Mouse (Mus musculus): ENCODE results near the gene Elovl5.

Gene Elovl5

DNA sequence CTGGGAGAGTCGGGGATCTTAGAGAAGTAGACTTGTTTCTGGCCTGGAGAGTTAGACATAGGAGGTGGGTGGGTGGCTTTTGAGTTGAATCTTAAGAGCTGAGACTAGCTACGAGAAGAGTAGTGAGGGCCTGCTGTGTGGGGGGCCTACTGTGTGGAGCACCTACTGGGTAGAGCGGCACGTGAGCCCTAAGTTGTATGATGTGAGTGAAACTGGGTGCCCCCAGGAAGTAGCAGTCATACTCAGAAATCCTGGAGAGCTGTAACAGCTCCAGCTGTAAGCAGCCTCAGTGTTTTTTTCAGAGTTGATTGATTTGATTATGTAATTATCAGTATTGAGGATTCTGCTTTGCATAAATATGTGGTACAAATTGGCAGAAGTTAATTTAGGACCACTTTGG is 11.6 kb downstream of the Elovl5 start:
- DNase-seq (ENCODE audit: low read depth, low spot score) = no peak

DNA sequence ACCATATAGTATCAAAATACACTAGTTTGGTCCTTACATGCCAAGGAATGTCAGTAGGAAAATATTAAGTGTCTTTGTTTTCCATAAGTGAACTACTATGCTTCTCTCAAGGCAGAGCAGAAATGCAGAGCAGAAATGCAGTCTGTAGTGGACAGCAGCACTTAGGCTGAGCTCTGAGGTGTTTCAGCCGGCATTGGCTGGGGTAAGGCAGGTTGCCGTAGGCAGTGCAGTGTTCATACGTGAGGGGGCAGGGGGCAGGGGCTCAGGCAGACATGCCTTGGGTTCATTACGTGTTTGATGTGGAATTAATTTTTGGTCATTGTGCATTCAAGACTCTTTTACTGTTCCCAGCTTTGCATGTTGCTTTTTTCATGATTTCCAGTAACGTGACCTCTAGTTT is 12.1 kb downstream of the Elovl5 start:
- no peak for DNase-seq (ENCODE audit: low read depth, low spot score)

DNA sequence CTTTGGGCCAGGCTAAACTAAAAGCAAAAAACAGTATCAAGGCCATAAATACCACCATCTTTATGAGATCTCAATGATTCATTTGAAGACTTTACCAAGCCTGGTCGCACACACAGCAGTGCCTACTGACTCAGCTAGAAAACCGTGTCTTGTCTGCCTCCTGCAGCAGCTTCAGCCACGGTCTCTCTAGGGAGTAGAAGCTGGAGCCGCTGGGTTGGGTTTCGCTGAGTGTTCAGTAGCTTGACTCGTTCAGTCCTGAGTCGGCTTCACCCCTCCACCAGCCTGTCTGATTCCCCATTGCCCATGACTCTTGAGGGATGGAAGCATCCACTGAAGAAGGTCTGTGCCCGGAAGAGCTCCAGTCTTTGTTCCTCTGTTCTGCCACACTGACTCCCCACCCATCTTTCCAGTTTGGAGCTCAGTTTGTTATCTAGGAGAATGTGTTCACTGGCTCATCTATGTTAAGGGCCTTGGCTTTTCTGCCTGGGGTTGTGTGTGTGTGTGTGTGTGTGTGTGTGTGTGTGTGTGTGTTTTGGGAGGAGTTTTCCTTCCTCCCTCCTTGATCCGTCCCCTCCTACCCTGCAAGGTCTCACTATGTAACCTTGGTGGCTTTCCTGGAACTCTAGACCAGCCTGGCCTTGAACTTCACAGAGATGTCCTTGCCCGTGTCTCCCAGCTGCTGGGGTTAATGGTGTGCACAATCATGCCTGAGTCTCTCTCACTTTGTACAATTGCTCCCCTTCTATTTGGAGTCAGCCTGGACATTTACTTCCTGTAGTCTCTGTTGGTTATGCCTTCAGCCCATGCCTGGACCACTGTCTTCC is 13.1 kb downstream of the Elovl5 start:
- DNase-seq (ENCODE audit: low read depth, low spot score) = no peak

DNA sequence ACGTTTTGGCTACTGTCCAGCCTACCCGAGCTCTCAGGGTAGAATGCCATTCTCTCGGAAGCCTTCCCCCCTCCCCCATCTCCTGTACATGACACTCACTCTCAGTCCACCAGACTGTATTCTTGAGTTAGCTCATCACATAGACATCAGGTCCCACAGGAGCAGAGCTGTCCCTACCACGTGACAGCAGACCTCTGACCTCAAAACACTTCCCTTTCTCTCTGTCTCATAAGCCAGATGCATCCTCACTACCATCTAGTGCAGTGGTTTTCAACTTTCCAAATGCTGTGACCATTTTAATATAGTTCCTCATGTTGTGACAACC is 13.7 kb downstream of the Elovl5 start:
- DNase-seq (ENCODE audit: low read depth, low spot score) = no peak

DNA sequence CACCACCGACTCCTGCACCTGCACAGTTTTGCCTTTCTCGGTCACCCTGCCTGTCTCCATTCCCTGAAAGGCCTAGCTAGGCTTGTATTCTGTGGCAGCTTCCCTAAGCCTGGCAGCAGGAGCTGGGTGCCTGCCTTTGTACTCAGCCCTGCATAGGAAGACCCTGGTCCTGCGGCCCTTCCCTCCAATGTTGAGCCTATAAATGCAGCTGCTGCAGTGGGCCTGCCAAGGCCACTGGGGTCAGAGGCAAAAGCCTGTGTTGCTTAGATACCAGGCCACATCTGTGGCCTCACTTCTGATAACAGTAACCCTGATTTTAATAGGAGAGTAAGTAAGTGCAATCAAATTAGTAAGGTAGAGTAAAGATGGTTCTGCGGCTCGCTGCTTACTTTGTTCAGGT is 14.6 kb downstream of the Elovl5 start:
- DNase-seq (ENCODE audit: low read depth, low spot score) = no peak

DNA sequence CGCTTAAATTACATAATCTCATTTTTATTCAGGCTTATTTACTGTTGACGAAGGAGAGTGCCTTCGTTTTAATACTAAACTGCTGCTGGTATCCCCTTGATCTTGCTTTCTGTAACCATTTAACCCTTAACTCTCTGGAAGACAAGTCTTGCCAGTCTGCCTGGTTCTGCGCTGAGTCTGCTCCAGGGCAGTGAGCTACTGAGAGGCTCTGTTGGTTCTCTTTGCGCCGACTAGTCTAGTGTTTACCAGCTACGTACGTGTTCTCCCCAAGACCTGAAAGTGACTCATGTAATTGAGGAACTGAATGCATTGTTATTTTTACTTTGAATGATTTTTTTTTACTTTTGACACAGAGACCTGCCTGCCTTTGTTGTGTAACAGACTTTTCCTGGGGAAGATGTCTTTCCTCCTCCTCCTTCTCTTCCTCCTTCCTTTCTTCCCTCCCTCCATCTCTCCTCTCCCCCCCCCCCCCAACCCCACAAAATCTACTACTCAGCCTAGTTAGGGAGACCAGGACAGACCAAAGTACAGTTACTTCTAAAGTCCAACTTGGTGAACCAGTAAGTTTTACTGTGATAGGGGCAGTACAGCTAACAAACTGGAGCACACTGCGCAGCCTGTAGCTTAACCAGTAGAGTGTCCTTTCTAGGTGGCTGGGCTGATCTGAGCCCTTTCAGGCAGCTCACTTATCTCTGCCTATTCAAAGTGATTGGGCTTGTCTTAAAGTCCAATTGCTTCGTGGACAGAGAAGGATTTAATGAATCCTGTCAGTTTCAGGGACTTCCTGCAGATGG is 18.9 kb downstream of the Elovl5 start:
- no peak for DNase-seq (ENCODE audit: low read depth, low spot score)

DNA sequence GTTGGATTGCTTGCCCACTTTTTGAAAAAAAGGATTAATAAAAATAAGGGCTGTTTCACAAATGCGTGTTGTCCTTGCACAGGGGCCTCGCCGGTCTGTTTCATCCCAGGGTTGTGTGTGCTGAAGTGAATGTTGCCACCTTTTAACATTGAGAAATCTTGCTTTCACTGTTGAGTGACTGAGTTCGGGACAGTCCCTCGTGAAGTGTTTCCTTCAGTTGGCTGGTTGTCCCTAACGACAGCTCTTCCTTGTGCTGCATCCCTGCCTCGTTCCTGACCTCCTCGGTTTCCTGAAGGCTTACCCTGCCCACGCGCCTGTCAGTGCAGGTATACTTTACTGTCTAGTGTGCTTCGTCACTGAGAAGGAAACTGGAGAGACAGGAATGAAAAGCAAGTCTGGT is 20.7 kb downstream of the Elovl5 start:
- DNase-seq (ENCODE audit: low read depth, low spot score) = no peak

- peak; percentile 53 for DNase-seq (ENCODE audit: low read depth, low spot score)
These were observed 21.8 kb downstream of the Elovl5 start for GRCm38 (mm10) chr9:77938761-77939553.

- DNase-seq (ENCODE audit: low read depth, low spot score) = no peak
These were observed 22.4 kb downstream of the Elovl5 start for GRCm38 (mm10) chr9:77939554-77939920.

GRCm38 (mm10) chr9:77941058-77941457 is 23.9 kb downstream of the Elovl5 start:
- no peak for DNase-seq (ENCODE audit: low read depth, low spot score)

DNA sequence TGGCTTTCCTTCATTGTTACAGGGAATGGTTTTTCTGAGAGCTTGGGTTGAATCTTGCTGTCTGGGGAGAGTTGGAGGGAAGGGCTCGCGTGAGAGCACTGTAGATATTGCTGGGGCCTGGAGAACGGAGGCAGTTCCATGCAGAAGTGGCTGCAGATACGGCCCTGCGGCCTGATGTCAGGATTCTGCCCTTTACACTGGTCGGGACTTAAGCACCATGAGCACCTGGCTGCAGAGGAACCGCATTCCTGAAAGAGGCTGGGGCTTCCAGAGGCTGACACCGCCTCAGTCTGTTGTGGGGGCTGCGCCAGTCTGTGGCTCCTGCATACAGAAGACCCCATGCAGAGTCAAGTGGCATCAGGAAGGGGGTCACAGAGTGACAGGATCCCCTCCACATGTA is 24.7 kb downstream of the Elovl5 start:
- no peak for DNase-seq (ENCODE audit: low read depth, low spot score)

GRCm38 (mm10) chr9:77942411-77942810 is 25.2 kb downstream of the Elovl5 start:
- no peak for DNase-seq (ENCODE audit: low read depth, low spot score)

DNA sequence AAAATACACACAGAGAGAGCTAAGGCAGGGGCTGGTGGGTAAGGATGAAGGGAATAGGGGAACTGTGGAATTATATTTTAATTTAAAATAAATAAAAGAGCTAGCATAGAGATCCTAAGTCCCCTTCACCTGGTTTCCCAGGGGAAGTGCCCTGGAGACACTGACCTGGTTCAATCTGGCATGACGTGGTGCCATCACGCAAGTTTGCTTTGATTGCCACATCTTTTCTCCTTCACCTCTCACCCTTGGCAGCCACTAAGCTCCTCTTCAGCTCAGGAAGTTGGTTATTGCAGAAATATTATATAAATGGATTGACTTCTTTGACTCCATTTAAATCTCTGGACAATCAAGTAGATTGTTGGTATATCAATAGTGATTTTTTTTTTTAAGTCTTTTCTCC is 26.2 kb downstream of the Elovl5 start:
- no peak for DNase-seq (ENCODE audit: low read depth, low spot score)

DNA sequence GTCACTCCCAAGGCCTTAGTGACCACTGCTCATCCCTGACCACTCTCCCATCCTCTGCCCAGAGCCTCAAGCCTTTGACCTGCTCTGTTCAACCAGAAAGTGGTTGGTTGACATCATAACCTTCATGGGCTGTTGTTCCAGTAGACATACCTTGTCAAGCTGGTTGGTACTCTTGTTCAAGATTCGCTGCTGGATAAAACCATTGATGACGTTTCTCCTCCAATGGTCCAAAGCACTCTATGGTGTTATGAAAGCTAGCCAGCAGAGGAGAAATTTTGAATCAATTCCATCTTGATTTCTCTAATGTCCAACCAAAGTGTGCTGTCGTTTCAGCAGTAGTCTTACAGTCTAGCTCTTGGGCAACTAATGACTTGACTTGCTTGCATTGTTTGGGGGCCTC is 27.0 kb downstream of the Elovl5 start:
- DNase-seq (ENCODE audit: low read depth, low spot score) = no peak

GRCm38 (mm10) chr9:77945792-77946666 is 28.9 kb downstream of the Elovl5 start:
- no peak for DNase-seq (ENCODE audit: low read depth, low spot score)

GRCm38 (mm10) chr9:77948214-77948613 is 31.1 kb downstream of the Elovl5 start:
- no peak for DNase-seq (ENCODE audit: low read depth, low spot score)

DNA sequence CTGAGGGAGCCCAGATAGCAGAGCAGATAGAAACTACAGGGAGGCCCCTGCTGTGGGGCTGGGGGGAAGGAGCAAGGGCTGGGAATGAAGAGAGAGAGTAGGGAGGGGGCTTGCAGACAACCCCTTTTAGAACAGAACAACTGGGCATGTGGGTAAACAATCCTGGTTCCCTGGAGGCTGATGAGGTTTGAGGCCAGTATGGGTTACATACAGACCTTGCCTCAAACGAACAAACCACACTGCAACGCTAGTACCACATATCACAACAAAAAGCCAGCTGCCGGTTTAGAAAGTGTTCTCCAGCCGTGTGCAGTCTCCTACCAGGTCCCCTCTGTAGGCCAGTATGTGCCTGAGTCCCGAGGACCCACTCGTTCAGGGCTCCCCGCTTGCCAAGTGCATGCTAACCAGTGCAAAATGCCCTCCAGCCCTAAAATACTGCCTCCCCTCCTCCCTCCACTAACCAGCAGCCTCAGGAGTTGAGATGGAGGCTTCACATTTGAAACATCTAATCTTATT is 32.6 kb downstream of the Elovl5 start:
- no peak for DNase-seq (ENCODE audit: low read depth, low spot score)

GRCm38 (mm10) chr9:77950841-77951475 is 33.8 kb downstream of the Elovl5 start:
- peak; percentile 75 for DNase-seq (ENCODE audit: low read depth, low spot score)

DNA sequence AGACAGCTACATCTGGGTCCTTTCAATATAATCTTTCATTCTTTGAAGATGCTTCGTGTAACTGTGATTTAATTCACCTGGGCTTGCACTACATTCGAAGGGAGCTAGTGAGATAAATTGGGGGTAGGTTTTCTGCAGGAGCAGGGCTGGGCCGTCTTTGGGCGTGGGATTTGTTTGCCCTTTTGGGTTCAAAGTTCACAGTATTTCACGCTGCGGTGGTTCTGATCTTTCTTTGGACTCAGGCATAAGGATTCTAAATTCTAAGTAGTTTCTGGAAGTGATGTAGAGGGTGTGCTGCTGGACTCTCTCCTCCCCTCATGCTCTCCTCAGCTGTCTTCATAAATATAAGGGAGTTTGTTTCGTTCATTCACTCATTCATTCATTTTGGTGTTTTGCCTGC is 34.8 kb downstream of the Elovl5 start:
- no peak for DNase-seq (ENCODE audit: low read depth, low spot score)

DNA sequence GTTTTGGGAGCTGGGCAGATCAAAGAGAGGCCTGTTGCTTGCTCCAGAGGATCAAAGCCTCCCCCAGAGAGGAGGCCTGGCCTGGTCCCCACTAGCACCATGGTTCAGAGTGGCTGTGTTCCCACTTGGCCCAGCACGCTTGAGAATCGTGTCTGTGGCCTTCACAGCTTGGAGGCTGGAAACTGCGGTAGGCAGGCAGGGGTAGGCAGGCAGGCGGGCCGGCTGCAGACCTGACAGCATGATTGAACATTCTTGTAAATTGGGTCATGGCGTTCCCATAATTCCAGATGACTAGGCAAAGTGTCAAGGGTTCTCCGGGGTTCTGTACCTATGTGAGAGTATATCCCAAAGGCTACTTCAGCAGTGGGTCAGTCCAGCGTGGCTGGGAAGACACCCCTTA is 35.9 kb downstream of the Elovl5 start:
- DNase-seq (ENCODE audit: low read depth, low spot score) = peak; percentile 72

GRCm38 (mm10) chr9:77954496-77954895 is 37.3 kb downstream of the Elovl5 start:
- DNase-seq (ENCODE audit: low read depth, low spot score) = peak; percentile 70
